Mouse (Mus musculus) kidney, postnatal 25 days (tissue): Measurements from ENCODE around the gene Elmo1.

ENCODE experiments used
- DNase-seq, 2 experiments: peaks; one replicate each; pipeline ENCODE4 v3.0.0; 2021; ENCODE audit warnings: mixed read lengths in 2 of 2

The Elmo1 gene

GRCm38 (mm10) chr13:20094916-20095700, 4.7 kb downstream of the Elmo1 start:
- DNase-seq = no peak

GRCm38 (mm10) chr13:20097006-20097617, 6.7 kb downstream of the Elmo1 start:
- DNase-seq = no peak

GRCm38 (mm10) chr13:20097934-20098593, 7.7 kb downstream of the Elmo1 start:
- DNase-seq = no peak

- no peak for DNase-seq
These were observed 8.2 kb downstream of the Elmo1 start for GRCm38 (mm10) chr13:20098594-20098965.

- peak in 1 of 2 experiments; percentile 26 for DNase-seq
These were observed 9.2 kb downstream of the Elmo1 start for GRCm38 (mm10) chr13:20099546-20099945.

- no peak for DNase-seq
These were observed 10.0 kb downstream of the Elmo1 start for GRCm38 (mm10) chr13:20100357-20100756.

GRCm38 (mm10) chr13:20101691-20102090, 11.3 kb downstream of the Elmo1 start:
- no peak for DNase-seq

GRCm38 (mm10) chr13:20104791-20105190, 14.4 kb downstream of the Elmo1 start:
- no peak for DNase-seq

- no peak for DNase-seq
These were observed 15.6 kb downstream of the Elmo1 start for GRCm38 (mm10) chr13:20105996-20106395.

GRCm38 (mm10) chr13:20107953-20108498, 17.6 kb downstream of the Elmo1 start:
- no peak for DNase-seq

GRCm38 (mm10) chr13:20108956-20109355, 18.6 kb downstream of the Elmo1 start:
- DNase-seq = no peak

- no peak for DNase-seq
These were observed 19.1 kb downstream of the Elmo1 start for GRCm38 (mm10) chr13:20109446-20109845.

GRCm38 (mm10) chr13:20109987-20110680, 19.7 kb downstream of the Elmo1 start:
- no peak for DNase-seq

- DNase-seq = no peak
These were observed 20.9 kb downstream of the Elmo1 start for GRCm38 (mm10) chr13:20111256-20111800.

GRCm38 (mm10) chr13:20115131-20115907, 24.9 kb downstream of the Elmo1 start:
- DNase-seq = no peak

GRCm38 (mm10) chr13:20116019-20116418, 25.6 kb downstream of the Elmo1 start:
- DNase-seq = no peak

- no peak for DNase-seq
These were observed 26.6 kb downstream of the Elmo1 start for GRCm38 (mm10) chr13:20116868-20117510.

- DNase-seq = no peak
These were observed 27.3 kb downstream of the Elmo1 start for GRCm38 (mm10) chr13:20117691-20118090.

- DNase-seq = no peak
These were observed 28.5 kb downstream of the Elmo1 start for GRCm38 (mm10) chr13:20118909-20119308.

- no peak for DNase-seq
These were observed 30.3 kb downstream of the Elmo1 start for GRCm38 (mm10) chr13:20120723-20121122.

- no peak for DNase-seq
These were observed 31.1 kb downstream of the Elmo1 start for GRCm38 (mm10) chr13:20121385-20122043.
